Mouse (Mus musculus) MEL (cell line): ENCODE measurements around the gene 1190007I07Rik. TPM values are rescaled to one million over a fixed set of nuclear protein-coding genes. Genes with fewer than 3 reads are reported as not detected.
A peak's percentile ranks its signal among the peaks of the same experiment; 100 is the strongest.

Experiments
- DNase-seq: peaks from one replicate; pipeline ENCODE4 v3.0.0; 2011; ENCODE audit warnings: low read depth, low spot score
- H3K27ac ChIP-seq: 2 replicates; pipeline ENCODE4 v1.5.1; 2012; ENCODE audit warnings: low read depth, mild to moderate bottlenecking, control low read depth, low read length, moderate library complexity; ENCODE audit not compliant: control insufficient read depth
- H3K27me3 ChIP-seq, 2 experiments: fragments of 150-350 bp in 1 of 2; sonication (generic) in 1 of 2; 2 replicates each; pipeline ENCODE4 v1.6.1; 2012; ENCODE audit warnings: low read length in 2 of 2, mild to moderate bottlenecking in 2 of 2, improper control_type of control experiment in 1 of 2, moderate library complexity in 1 of 2; ENCODE audit not compliant: insufficient read depth in 2 of 2, control insufficient read depth in 1 of 2
- H3K36me3 ChIP-seq, 2 experiments: 2 replicates each; pipeline ENCODE4 v1.6.1; 2012 to 2014; ENCODE audit warnings: low read length in 2 of 2, improper control_type of control experiment in 1 of 2, inconsistent platforms in 1 of 2, mild to moderate bottlenecking in 1 of 2; ENCODE audit not compliant: insufficient read depth in 2 of 2, control insufficient read depth in 1 of 2
- H3K4me1 ChIP-seq, 2 experiments: fragments of 150-350 bp in 1 of 2; sonication (generic) in 1 of 2; 2 replicates each; pipeline ENCODE4 v1.6.1; 2012; ENCODE audit warnings: low read length in 2 of 2, improper control_type of control experiment in 1 of 2, mild to moderate bottlenecking in 1 of 2; ENCODE audit not compliant: insufficient read depth in 2 of 2, control insufficient read depth in 1 of 2
- H3K4me3 ChIP-seq, 2 experiments: fragments of 150-350 bp in 1 of 2; sonication (generic) in 1 of 2; 2 replicates each; pipeline ENCODE4 v1.5.1; 2012; ENCODE audit warnings: low read depth in 2 of 2, low read length in 2 of 2, mild to moderate bottlenecking in 2 of 2, moderate library complexity in 2 of 2, control low read depth in 1 of 2, improper control_type of control experiment in 1 of 2; ENCODE audit not compliant: control insufficient read depth in 1 of 2, insufficient read depth in 1 of 2
- H3K79me2 ChIP-seq: 2 replicates; pipeline ENCODE4 v1.6.1; 2012; ENCODE audit warnings: mild to moderate bottlenecking, low read length, moderate library complexity; ENCODE audit not compliant: control insufficient read depth, poor library complexity, insufficient read depth
- H3K9ac ChIP-seq: 2 replicates; pipeline ENCODE4 v1.6.1; 2012; ENCODE audit warnings: low read depth, mild to moderate bottlenecking, control low read depth, low read length, moderate library complexity; ENCODE audit not compliant: control insufficient read depth, poor library complexity, severe bottlenecking
- H3K9me3 ChIP-seq: fragments of 150-350 bp; sonication (generic); replicated peaks from 2 replicates; pipeline ENCODE4 v1.6.1; 2012; ENCODE audit warnings: mild to moderate bottlenecking, low read length, improper control_type of control experiment, moderate library complexity; ENCODE audit not compliant: insufficient read depth
- BHLHE40 ChIP-seq: IDR thresholded peaks from 2 replicates; pipeline ENCODE4 v1.6.1; 2012; ENCODE audit warnings: low read depth, mild to moderate bottlenecking, inconsistent platforms, low read length, improper control_type of control experiment, borderline replicate concordance
- CHD1 ChIP-seq: IDR thresholded peaks from 2 replicates; pipeline ENCODE4 v1.6.1; 2012; ENCODE audit warnings: low read depth, mild to moderate bottlenecking, inconsistent platforms, low read length, improper control_type of control experiment
- CHD2 ChIP-seq: IDR thresholded peaks from 2 replicates; pipeline ENCODE4 v1.6.1; 2011; ENCODE audit warnings: low read length, improper control_type of control experiment
- CTCF ChIP-seq, 3 experiments: IDR thresholded peaks in 2 of 3; conservative IDR thresholded peaks in 1 of 3; 2 replicates each; pipeline ENCODE4 v1.5.1; 2011 to 2012; ENCODE audit warnings: low read length in 3 of 3, low read depth in 2 of 3, mild to moderate bottlenecking in 2 of 3, improper control_type of control experiment in 1 of 3, inconsistent platforms in 1 of 3, mixed read lengths in 1 of 3, moderate library complexity in 1 of 3; ENCODE audit not compliant: control insufficient read depth in 1 of 3, insufficient read depth in 1 of 3, poor library complexity in 1 of 3, severe bottlenecking in 1 of 3
- E2F4 ChIP-seq: IDR thresholded peaks from 2 replicates; pipeline ENCODE4 v1.6.1; 2011; ENCODE audit warnings: low read depth, low read length, improper control_type of control experiment, borderline replicate concordance
- ELF1 ChIP-seq: IDR thresholded peaks from 2 replicates; pipeline ENCODE4 v1.6.1; 2014; ENCODE audit warnings: low read depth, mild to moderate bottlenecking, inconsistent platforms, low read length, improper control_type of control experiment, moderate library complexity
- EP300 ChIP-seq, 2 experiments: IDR thresholded peaks; 2 replicates each; pipeline ENCODE4 v1.6.1; 2011; ENCODE audit warnings: improper control_type of control experiment in 2 of 2, low read length in 2 of 2, low read depth in 1 of 2, mild to moderate bottlenecking in 1 of 2
- ETS1 ChIP-seq: IDR thresholded peaks from 2 replicates; pipeline ENCODE4 v1.6.1; 2012; ENCODE audit warnings: low read depth, mild to moderate bottlenecking, inconsistent platforms, low read length, improper control_type of control experiment, moderate library complexity
- GABPA ChIP-seq: IDR thresholded peaks from 2 replicates; pipeline ENCODE4 v1.6.1; 2012; ENCODE audit warnings: low read depth, mild to moderate bottlenecking, inconsistent platforms, low read length, improper control_type of control experiment, moderate library complexity
- JUND ChIP-seq: IDR thresholded peaks from 2 replicates; pipeline ENCODE4 v1.6.1; 2011; ENCODE audit warnings: low read depth, mild to moderate bottlenecking, improper control_type of control experiment, low read length
- KAT2A ChIP-seq: conservative IDR thresholded peaks from 2 replicates; pipeline ENCODE4 v1.6.1; 2012; ENCODE audit warnings: low read depth, low read length, improper control_type of control experiment, inconsistent platforms
- MAFK ChIP-seq: IDR thresholded peaks from 2 replicates; pipeline ENCODE4 v1.6.1; 2011; ENCODE audit warnings: low read depth, mild to moderate bottlenecking, low read length, improper control_type of control experiment, borderline replicate concordance
- MAX ChIP-seq: IDR thresholded peaks from 2 replicates; pipeline ENCODE4 v1.6.1; 2011; ENCODE audit warnings: low read length, improper control_type of control experiment
- MAZ ChIP-seq: IDR thresholded peaks from 2 replicates; pipeline ENCODE4 v1.6.1; 2012; ENCODE audit warnings: low read depth, mild to moderate bottlenecking, inconsistent platforms, low read length, improper control_type of control experiment
- MEF2A ChIP-seq: IDR thresholded peaks from 2 replicates; pipeline ENCODE4 v1.6.1; 2014; ENCODE audit warnings: low read depth, mild to moderate bottlenecking, inconsistent platforms, low read length, improper control_type of control experiment; ENCODE audit not compliant: poor library complexity, insufficient replicate concordance, severe bottlenecking; ENCODE audit errors: extremely low read depth
- MXI1 ChIP-seq: IDR thresholded peaks from 2 replicates; pipeline ENCODE4 v1.6.1; 2011; ENCODE audit warnings: mild to moderate bottlenecking, low read depth, low read length, improper control_type of control experiment
- MYB ChIP-seq: IDR thresholded peaks from 2 replicates; pipeline ENCODE4 v1.6.1; 2011; ENCODE audit warnings: mild to moderate bottlenecking, low read depth, low read length, improper control_type of control experiment
- NELFE ChIP-seq: IDR thresholded peaks from 2 replicates; pipeline ENCODE4 v1.6.1; 2011; ENCODE audit warnings: low read depth, low read length, improper control_type of control experiment
- NRF1 ChIP-seq: IDR thresholded peaks from 2 replicates; pipeline ENCODE4 v1.6.1; 2014; ENCODE audit warnings: low read depth, mild to moderate bottlenecking, inconsistent platforms, low read length, improper control_type of control experiment, moderate library complexity; ENCODE audit not compliant: poor library complexity, insufficient read depth, severe bottlenecking
- POLR2AphosphoS5 ChIP-seq: IDR thresholded peaks from 2 replicates; pipeline ENCODE4 v1.6.1; 2012; ENCODE audit warnings: low read depth, borderline replicate concordance, mild to moderate bottlenecking, inconsistent platforms, low read length, moderate library complexity, mixed read lengths
- RCOR1 ChIP-seq: IDR thresholded peaks from 2 replicates; pipeline ENCODE4 v1.6.1; 2012; ENCODE audit warnings: low read depth, mild to moderate bottlenecking, inconsistent platforms, low read length, improper control_type of control experiment
- SIN3A ChIP-seq: IDR thresholded peaks from 2 replicates; pipeline ENCODE4 v1.6.1; 2012; ENCODE audit warnings: low read length, improper control_type of control experiment, inconsistent platforms
- TBP ChIP-seq: IDR thresholded peaks from 2 replicates; pipeline ENCODE4 v1.8.0; 2011; ENCODE audit warnings: low read depth, low read length, improper control_type of control experiment
- UBTF ChIP-seq: IDR thresholded peaks from 2 replicates; pipeline ENCODE4 v1.6.1; 2012; ENCODE audit warnings: low read depth, mild to moderate bottlenecking, inconsistent platforms, low read length, improper control_type of control experiment, moderate library complexity, borderline replicate concordance; ENCODE audit not compliant: insufficient read depth
- USF1 ChIP-seq: IDR thresholded peaks from 2 replicates; pipeline ENCODE4 v1.6.1; 2014; ENCODE audit warnings: low read depth, mild to moderate bottlenecking, inconsistent platforms, low read length, improper control_type of control experiment, moderate library complexity
- USF2 ChIP-seq, 2 experiments: IDR thresholded peaks; 2 replicates each; pipeline ENCODE4 v1.6.1; 2011 to 2012; ENCODE audit warnings: improper control_type of control experiment in 2 of 2, low read length in 2 of 2, borderline replicate concordance in 1 of 2, inconsistent platforms in 1 of 2, low read depth in 1 of 2, mild to moderate bottlenecking in 1 of 2; ENCODE audit not compliant: insufficient read depth in 1 of 2
- ZC3H11A ChIP-seq: IDR thresholded peaks from 2 replicates; pipeline ENCODE4 v1.6.1; 2012; ENCODE audit warnings: low read depth, mild to moderate bottlenecking, inconsistent platforms, low read length, improper control_type of control experiment
- ZMIZ1 ChIP-seq: IDR thresholded peaks from 2 replicates; pipeline ENCODE4 v1.6.1; 2012; ENCODE audit warnings: low read depth, mild to moderate bottlenecking, inconsistent platforms, low read length, improper control_type of control experiment, moderate library complexity
- polyA plus RNA-seq, 2 experiments: library from polyadenylated mRNA; stranded (reverse) in 1 of 2; unstranded in 1 of 2; fragments of >175 nt in 1 of 2; fragments of >200 nt in 1 of 2; gene quantifications; 2 replicates each; pipeline versions ENCODE4 v1.2.1 to v1.2.4; 2012; ENCODE audit warnings: low replicate concordance in 2 of 2, low read depth in 1 of 2; ENCODE audit not compliant: insufficient read length in 2 of 2, insufficient read depth in 1 of 2, missing spikeins in 1 of 2
- total RNA-seq: library from RNA; depleted of rRNA; stranded (reverse); fragments of 300-350 nt; gene quantifications from 2 replicates; pipeline ENCODE4 v1.2.3, GENCODE M21; 2012

The 1190007I07Rik gene
- total and polyA plus RNA-seq, 3 experiments, result 33.1 to 823 (median 49.7) TPM

GRCm38 (mm10) chr10:82631133-82631532, 8.1 kb upstream of the 1190007I07Rik start:
- H3K4me3 ChIP-seq, result peak overlapping the region in 1 of 2 experiments; percentile 100; a peak in 2 of 4 replicates
- no peak overlapping the region for H3K27ac ChIP-seq
- peaks cover 9 to 10% of the 10 kb centered on the region in 2 experiments; a peak in 3 of 4 replicates for H3K36me3 ChIP-seq
- peak; percentile 27 for DNase-seq
- no peaks in the 10 kb centered on the region for H3K27me3 ChIP-seq
- peaks cover 0 to 9% of the 10 kb centered on the region in 2 experiments; a peak in 3 of 4 replicates for H3K4me1 ChIP-seq
- TF ChIP-seq ZC3H11A, result no peak
- no peak for TF ChIP-seq GABPA
- TF ChIP-seq CHD2, result no peak
- TF ChIP-seq NRF1, result no peak
- TF ChIP-seq ZMIZ1, result no peak
- TF ChIP-seq EP300 (IDR thresholded peaks at IDR 0.05; ENCODE audit: low read depth in 1 of 2, low read length in 2 of 2), result no peak
- TF ChIP-seq MAX, result no peak
- no peak for TF ChIP-seq MYB
- no peak for TF ChIP-seq JUND
- TF ChIP-seq NELFE, result no peak
- no peak for TF ChIP-seq MAZ
- no peak for TF ChIP-seq MEF2A
- no peak for TF ChIP-seq MAFK
- no peak for TF ChIP-seq POLR2AphosphoS5
- no peak for TF ChIP-seq E2F4
- TF ChIP-seq USF1, result no peak
- TF ChIP-seq UBTF, result no peak
- TF ChIP-seq CHD1, result no peak
- no peak for TF ChIP-seq USF2 (IDR thresholded peaks at IDR 0.05; ENCODE audit: borderline replicate concordance in 1 of 2, insufficient read depth in 1 of 2, low read depth in 1 of 2, low read length in 2 of 2)
- TF ChIP-seq TBP, result no peak
- H3K9me3 ChIP-seq, result no peaks in the 10 kb centered on the region
- H3K79me2 ChIP-seq, result peaks cover 40% of the 10 kb centered on the region
- H3K9ac ChIP-seq, result 0 out of 2 replicates have a peak overlapping the region, but pooled peaks have one; percentile 0

DNA sequence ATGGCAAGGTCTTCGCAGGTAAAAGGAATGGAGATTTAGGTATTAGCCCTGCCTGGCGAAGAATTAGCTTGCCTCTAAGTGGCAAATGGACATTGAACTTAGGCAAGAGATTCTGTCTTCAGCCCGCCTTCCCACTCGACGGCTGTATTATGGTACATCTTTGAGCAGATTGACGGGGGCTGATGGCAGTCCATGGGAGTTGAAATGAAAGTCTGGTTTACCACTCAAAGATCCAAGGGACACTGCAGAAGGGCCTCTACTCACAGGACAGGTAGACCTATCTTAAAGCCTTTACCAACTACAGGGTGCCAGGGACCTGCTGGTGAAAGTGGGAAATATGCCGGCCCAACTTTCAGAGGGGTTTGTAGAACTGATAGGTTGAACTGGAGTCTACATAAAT, 7.5 kb upstream of the 1190007I07Rik start:
- Histone ChIP-seq H3K36me3 (peaks cover 9 to 10% of the 10 kb centered on the region in 2 experiments; a peak in 3 of 4 replicates), H3K9ac (peak overlapping the region; percentile 93), H3K79me2 (peaks cover 40% of the 10 kb centered on the region), H3K4me3 (peak overlapping the region; percentile 94 to 100), H3K4me1 (peaks cover 0 to 9% of the 10 kb centered on the region in 2 experiments; a peak in 3 of 4 replicates), H3K27me3 (no peaks in the 10 kb centered on the region; a peak in 1 of 4 replicates), H3K9me3 (no peaks in the 10 kb centered on the region), H3K27ac (peak overlapping the region; percentile 42)
- TF ChIP-seq ZMIZ1, result no peak
- TF ChIP-seq MXI1, result no peak
- no peak for TF ChIP-seq TBP
- no peak for TF ChIP-seq ETS1
- no peak for TF ChIP-seq MYB
- no peak for TF ChIP-seq E2F4
- no peak for TF ChIP-seq POLR2AphosphoS5
- no peak for TF ChIP-seq NRF1
- TF ChIP-seq CTCF (IDR thresholded peaks at IDR 0.05 in 2 of 3, conservative IDR thresholded peaks at IDR 0.05 in 1 of 3; ENCODE audit: control insufficient read depth in 1 of 3, insufficient read depth in 1 of 3, low read depth in 2 of 3, low read length in 3 of 3, poor library complexity in 1 of 3, severe bottlenecking in 1 of 3), result no peak
- TF ChIP-seq JUND, result no peak
- TF ChIP-seq NELFE, result no peak
- TF ChIP-seq ELF1, result no peak
- no peak for TF ChIP-seq MAFK
- no peak for TF ChIP-seq BHLHE40
- TF ChIP-seq KAT2A, result no peak
- no peak for TF ChIP-seq SIN3A
- no peak for TF ChIP-seq RCOR1
- DNase-seq, result peak; percentile 42
